Mouse (Mus musculus) forebrain, embryonic 13.5 days (tissue): ENCODE measurements around the gene Ascl1. TPM values are rescaled to one million over a fixed set of nuclear protein-coding genes. Genes with fewer than 3 reads are reported as not detected.

Experiments
- polyA plus RNA-seq: library from polyadenylated mRNA; unstranded; fragments of >200 nt; fragmentation: Nextera tagmentation; extraction: Ambion mirVana; gene quantifications from 2 replicates; pipeline ENCODE4 v1.2.1, GENCODE M21; 2015

Ascl1 gene
- polyA plus RNA-seq, 1 experiment from 2014 or later: 33.9 TPM

Other genes starting within 250 kb of the Ascl1 start
- gene Pah, start 28.1 kb upstream of the Ascl1 start, polyA plus RNA-seq: not detected in 2 replicates